Comparison of ENCODE assay signal across 8 mouse cellular contexts in genomic region chr2:84956274-84956673, GRCm38 (mm10). TPM values are rescaled to one million over a fixed set of nuclear protein-coding genes. Genes with fewer than 3 reads are reported as not detected.
DNase-seq lines count a peak whose midpoint lies in the region; ATAC-seq and TF ChIP-seq lines count a peak whose summit lies in the region.

No protein-coding gene starts in this region.

- H3K36me3 ChIP-seq in liver, embryonic 16.5 days (ENCODE audit: control insufficient read depth, insufficient read depth) = peaks cover 73% of the 10 kb centered on the region

- H3K4me1 ChIP-seq in liver, embryonic 16.5 days (ENCODE audit: control insufficient read depth, low read depth, low read length) = no peaks in the 10 kb centered on the region; the same call in 1 of the 2 replicates
- no peaks in the 10 kb centered on the region for H3K4me1 ChIP-seq in olfactory bulb, adult 2 months (ENCODE audit: control insufficient read depth, insufficient read depth, low read length)

- no peak for TF ChIP-seq POLR2A in brain, embryonic 14.5 days (IDR thresholded peaks at IDR 0.05; ENCODE audit: borderline replicate concordance, extremely low read depth, insufficient read depth, insufficient read length, poor library complexity, severe bottlenecking)
- TF ChIP-seq POLR2A in olfactory bulb, adult 2 months (IDR thresholded peaks at IDR 0.05; ENCODE audit: insufficient read depth, low read depth, low read length) = no peak; the same call in 1 of the 2 replicates

- no peak overlapping the region for H3K4me2 ChIP-seq in liver, embryonic 16.5 days (ENCODE audit: low read depth, low read length)

- no peaks in the 10 kb centered on the region for H3K27me3 ChIP-seq in liver, embryonic 16.5 days (ENCODE audit: control insufficient read depth, insufficient read depth, low read depth, low read length)

- H3K9ac ChIP-seq in liver, embryonic 16.5 days (ENCODE audit: low read depth, low read length) = no peak overlapping the region

- no peaks in the 10 kb centered on the region for H3K9me3 ChIP-seq in liver, embryonic 16.5 days (replicated peaks; ENCODE audit: control insufficient read depth, low read length)

- WGBS in liver, embryonic 16.5 days (ENCODE audit: insufficient replicate concordance) = 49% methylated on average over 5 of the region's 5 CpGs
- WGBS in olfactory bulb, adult 2 months = 50% methylated on average over 5 of the region's 5 CpGs

- no peak overlapping the region for H3K4me3 ChIP-seq in liver, embryonic 16.5 days (ENCODE audit: low read depth, low read length)
- H3K4me3 ChIP-seq in olfactory bulb, adult 2 months (ENCODE audit: insufficient read depth, low read depth, low read length) = no peak overlapping the region

- peak; percentile 76 for TF ChIP-seq CTCF in brain, embryonic 14.5 days (IDR thresholded peaks at IDR 0.05; ENCODE audit: borderline replicate concordance, extremely low read depth, insufficient read depth, insufficient read length)
- peak; percentile 43; the same call in 1 of the 2 replicates for TF ChIP-seq CTCF in olfactory bulb, adult 2 months (IDR thresholded peaks at IDR 0.05; ENCODE audit: insufficient read depth, low read depth, low read length)

- ATAC-seq in liver, embryonic 16.5 days (ENCODE audit: low read depth) = peak; percentile 67

- no peak overlapping the region for H3K27ac ChIP-seq in liver, embryonic 16.5 days (ENCODE audit: low read length)
- H3K27ac ChIP-seq in olfactory bulb, adult 2 months (ENCODE audit: insufficient read depth, low read depth, low read length) = no peak overlapping the region

- DNase-seq in 3T3-L1 (ENCODE audit: low read depth, low spot score) = peak; percentile 79
- DNase-seq in CD8-positive naive resting alpha-beta T cell, adult 2 months (ENCODE audit: low read depth in 2 of 2, low spot score in 2 of 2) = peak; percentile 5 to 28
- DNase-seq in brain, embryonic 14.5 days (ENCODE audit: low read depth) = peak; percentile 30
- peak; percentile 32 for DNase-seq in gastrocnemius, postnatal 25 days
- DNase-seq in kidney, postnatal 25 days = peak; percentile 45 to 57
- DNase-seq in urinary bladder, postnatal 14 days (ENCODE audit: low spot score) = peak; percentile 46

RNA-seq across cellular contexts. Expression of gene Slc43a3, which starts 19.9 kb away (rescaled TPM):
- polyA plus RNA-seq in brain, embryonic 14.5 days (2012; rRNA removed) = 10.1 and 10.6 TPM in 2 replicates
- 10 to 100 TPM; 22.9 to 23.4 TPM for total RNA-seq in gastrocnemius, postnatal 25 days (2021)
- polyA plus RNA-seq in liver, embryonic 16.5 days (2015; fragmentation: Nextera tagmentation; extraction: Ambion mirVana) = 100 and 103 TPM in 2 replicates
- not detected in 2 replicates for polyA plus RNA-seq in olfactory bulb, adult 2 months (2012; ENCODE audit: insufficient read depth, insufficient read length, low replicate concordance, missing spikeins)

RNA-seq across cellular contexts. Expression of gene Prg2, which starts 24.0 kb away (rescaled TPM):
- 0.14 and 0.16 TPM in 2 replicates for polyA plus RNA-seq in brain, embryonic 14.5 days (2012; rRNA removed)
- not detected for total RNA-seq in gastrocnemius, postnatal 25 days (2021)
- 71.0 and 84.0 TPM in 2 replicates for polyA plus RNA-seq in liver, embryonic 16.5 days (2015; fragmentation: Nextera tagmentation; extraction: Ambion mirVana)
- not detected in 2 replicates for polyA plus RNA-seq in olfactory bulb, adult 2 months (2012; ENCODE audit: insufficient read depth, insufficient read length, low replicate concordance, missing spikeins)

RNA-seq across cellular contexts. Expression of gene Prg3, which starts 31.7 kb away (rescaled TPM):
- not detected in 2 replicates for polyA plus RNA-seq in brain, embryonic 14.5 days (2012; rRNA removed)
- total RNA-seq in gastrocnemius, postnatal 25 days (2021) = not detected
- 5.0 and 5.6 TPM in 2 replicates for polyA plus RNA-seq in liver, embryonic 16.5 days (2015; fragmentation: Nextera tagmentation; extraction: Ambion mirVana)
- not detected in 2 replicates for polyA plus RNA-seq in olfactory bulb, adult 2 months (2012; ENCODE audit: insufficient read depth, insufficient read length, low replicate concordance, missing spikeins)

Comparison
In these comparisons a context has a peak if more than half of its experiments do, and no peak if none do; other contexts are left out.
1. DNase-seq: peak in every context shown above with its lines; median percentile 79 in 3T3-L1; 51 in kidney, postnatal 25 days; 46 in urinary bladder, postnatal 14 days; 32 in gastrocnemius, postnatal 25 days; 30 in brain, embryonic 14.5 days; 16 in CD8-positive naive resting alpha-beta T cell, adult 2 months.
2. RNA of gene Slc43a3, which starts 19.9 kb away (polyA plus RNA-seq): 100 to 103 TPM in liver, embryonic 16.5 days and 10.1 to 10.6 TPM in brain, embryonic 14.5 days; not detected in olfactory bulb, adult 2 months; every median in the first group is over 10 times any median in the second.
3. RNA of gene Prg2, which starts 24.0 kb away (polyA plus RNA-seq): 71.0 to 84.0 TPM in liver, embryonic 16.5 days; 0.14 to 0.16 TPM in brain, embryonic 14.5 days and not detected in olfactory bulb, adult 2 months; every median in the first group is over 10 times any median in the second.